Mouse (Mus musculus): ENCODE results near the gene Ryr3. TPM values are rescaled to one million over a fixed set of nuclear protein-coding genes. Genes with fewer than 3 reads are reported as not detected.

Gene Ryr3
- polyA plus RNA-seq, 1 experiment from 2014 or later = 2.1 TPM

DNA sequence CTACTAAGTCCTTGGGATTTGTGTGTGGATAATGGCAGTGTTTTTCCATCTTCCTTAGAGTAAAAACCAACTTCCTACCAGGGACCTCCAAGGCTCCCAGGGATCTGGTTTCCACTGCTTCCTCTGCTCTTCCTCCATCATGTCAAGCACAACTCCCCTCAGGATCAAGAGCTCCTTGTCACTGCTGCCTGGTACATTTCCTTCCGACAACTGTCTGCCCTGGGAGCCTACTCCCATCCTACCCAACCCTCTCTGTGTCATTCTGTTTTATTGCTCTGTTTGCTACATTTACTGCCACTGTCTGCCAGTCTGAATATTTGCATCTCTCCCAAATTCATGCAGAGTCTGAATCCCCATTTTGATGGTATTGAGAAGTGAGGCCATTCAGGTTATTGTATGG is 97.8 kb downstream of the Ryr3 start:
- 41% methylated on average over 1 of the region's 1 CpGs for WGBS
- Histone ChIP-seq H3K4me2 (replicated peaks; ENCODE audit: low read depth) (no peak overlapping the region), H3K27ac (replicated peaks) (no peak overlapping the region), H3K27me3 (ENCODE audit: control insufficient read depth, insufficient read depth, low read length) (no peaks in the 10 kb centered on the region), H3K4me1 (replicated peaks; ENCODE audit: control insufficient read depth, insufficient read depth) (no peaks in the 10 kb centered on the region), H3K36me3 (ENCODE audit: control insufficient read depth, insufficient read depth, low read length) (no peaks in the 10 kb centered on the region), H3K9ac (ENCODE audit: low read length) (no peak overlapping the region), H3K4me3 (ENCODE audit: low read depth, low read length) (no peak overlapping the region), H3K9me3 (ENCODE audit: control insufficient read depth, low read length) (no peaks in the 10 kb centered on the region)
- ATAC-seq (ENCODE audit: low FRiP score, low TSS enrichment) (no peak), DNase-seq (ENCODE audit: low spot score) (no peak)
- TF ChIP-seq CTCF (IDR thresholded peaks at IDR 0.05; ENCODE audit: low read depth) (no peak), EP300 (optimal IDR thresholded peaks at IDR 0.05) (no peak)

GRCm38 (mm10) chr2:113116788-113117187 is 100.1 kb downstream of the Ryr3 start:
- DNase-seq (ENCODE audit: low spot score) (no peak), ATAC-seq (ENCODE audit: low FRiP score, low TSS enrichment) (no peak)
- no peaks in the 10 kb centered on the region for H3K4me1 ChIP-seq (replicated peaks; ENCODE audit: control insufficient read depth, insufficient read depth)
- H3K9me3 ChIP-seq (ENCODE audit: control insufficient read depth, low read length) = no peaks in the 10 kb centered on the region
- no peak overlapping the region for H3K9ac ChIP-seq (ENCODE audit: low read length)
- H3K4me3 ChIP-seq (ENCODE audit: low read depth, low read length) = no peak overlapping the region
- TF ChIP-seq EP300 (optimal IDR thresholded peaks at IDR 0.05) = no peak
- TF ChIP-seq CTCF (IDR thresholded peaks at IDR 0.05; ENCODE audit: low read depth) = no peak
- WGBS = 98% methylated on average over 2 of the region's 2 CpGs
- no peak overlapping the region for H3K4me2 ChIP-seq (replicated peaks; ENCODE audit: low read depth)
- H3K27ac ChIP-seq (replicated peaks) = no peak overlapping the region
- no peaks in the 10 kb centered on the region for H3K36me3 ChIP-seq (ENCODE audit: control insufficient read depth, insufficient read depth, low read length)
- H3K27me3 ChIP-seq (ENCODE audit: control insufficient read depth, insufficient read depth, low read length) = no peaks in the 10 kb centered on the region

DNA sequence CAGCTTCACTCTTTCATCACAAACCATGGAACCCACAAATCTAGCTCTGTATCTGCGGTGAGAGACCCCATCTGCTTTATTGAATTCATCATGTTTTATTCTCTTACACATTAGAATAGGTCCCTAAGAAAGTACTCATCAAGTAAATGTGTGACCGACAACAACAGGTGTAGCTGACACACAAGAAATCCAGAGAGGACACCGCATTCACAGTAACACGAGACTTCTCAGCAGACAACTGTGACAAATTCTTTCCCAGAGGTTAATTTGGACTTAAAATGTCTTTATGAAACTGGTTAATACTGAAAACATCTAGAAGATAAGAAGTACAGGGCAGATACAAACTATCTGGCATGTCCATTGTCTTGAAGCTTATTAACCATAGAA is 101.0 kb downstream of the Ryr3 start:
- 90% methylated on average over 4 of the region's 4 CpGs for WGBS
- TF ChIP-seq EP300 (optimal IDR thresholded peaks at IDR 0.05) = no peak
- TF ChIP-seq CTCF (IDR thresholded peaks at IDR 0.05; ENCODE audit: low read depth) = no peak
- Histone ChIP-seq H3K4me1 (replicated peaks; ENCODE audit: control insufficient read depth, insufficient read depth) (no peaks in the 10 kb centered on the region), H3K9ac (ENCODE audit: low read length) (no peak overlapping the region), H3K27ac (replicated peaks) (no peak overlapping the region), H3K4me3 (ENCODE audit: low read depth, low read length) (no peak overlapping the region), H3K4me2 (replicated peaks; ENCODE audit: low read depth) (no peak overlapping the region), H3K36me3 (ENCODE audit: control insufficient read depth, insufficient read depth, low read length) (no peaks in the 10 kb centered on the region), H3K9me3 (ENCODE audit: control insufficient read depth, low read length) (no peaks in the 10 kb centered on the region), H3K27me3 (ENCODE audit: control insufficient read depth, insufficient read depth, low read length) (no peaks in the 10 kb centered on the region)
- DNase-seq (ENCODE audit: low spot score) = no peak
- no peak for ATAC-seq (ENCODE audit: low FRiP score, low TSS enrichment)

DNA sequence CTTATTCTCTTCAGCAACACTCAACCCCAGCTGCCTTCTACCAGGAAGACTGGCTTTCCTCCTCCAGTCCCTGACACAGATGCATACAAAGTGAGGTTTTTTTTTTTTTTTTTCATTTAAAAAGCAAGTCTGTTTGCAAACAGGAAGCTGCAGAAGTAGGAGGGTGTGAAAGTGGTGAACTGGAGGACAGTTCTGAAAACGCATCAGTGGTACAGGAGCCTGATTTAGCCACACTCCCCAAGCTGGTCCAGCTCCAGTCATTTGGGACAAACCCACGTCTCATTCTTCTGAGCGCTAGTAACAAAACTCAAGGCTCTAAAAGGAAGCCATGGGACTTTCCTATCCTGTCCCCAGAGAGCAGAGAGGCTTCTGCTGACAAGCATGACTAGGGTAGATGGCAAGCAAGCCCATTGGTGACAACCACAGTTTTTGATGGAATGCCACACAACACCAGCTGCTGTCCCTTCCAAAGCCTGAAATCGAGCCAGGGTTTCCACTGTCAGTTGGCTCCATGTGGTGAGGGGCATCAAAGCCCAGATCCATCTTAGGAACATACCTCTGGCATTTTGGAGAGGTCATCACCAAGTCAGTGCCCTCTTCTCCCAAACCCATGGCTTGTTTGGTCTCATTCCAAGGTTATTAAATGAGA is 101.5 kb downstream of the Ryr3 start:
- no peaks in the 10 kb centered on the region for H3K36me3 ChIP-seq (ENCODE audit: control insufficient read depth, insufficient read depth, low read length)
- H3K4me2 ChIP-seq (replicated peaks; ENCODE audit: low read depth) = no peak overlapping the region
- H3K9me3 ChIP-seq (ENCODE audit: control insufficient read depth, low read length) = no peaks in the 10 kb centered on the region
- 80% methylated on average over 4 of the region's 4 CpGs for WGBS
- DNase-seq (ENCODE audit: low spot score) (no peak), ATAC-seq (ENCODE audit: low FRiP score, low TSS enrichment) (no peak)
- H3K4me1 ChIP-seq (replicated peaks; ENCODE audit: control insufficient read depth, insufficient read depth) = no peaks in the 10 kb centered on the region
- no peaks in the 10 kb centered on the region for H3K27me3 ChIP-seq (ENCODE audit: control insufficient read depth, insufficient read depth, low read length)
- no peak overlapping the region for H3K4me3 ChIP-seq (ENCODE audit: low read depth, low read length)
- H3K27ac ChIP-seq (replicated peaks) = no peak overlapping the region
- H3K9ac ChIP-seq (ENCODE audit: low read length) = no peak overlapping the region
- TF ChIP-seq EP300 (optimal IDR thresholded peaks at IDR 0.05) (no peak), CTCF (IDR thresholded peaks at IDR 0.05; ENCODE audit: low read depth) (no peak)

DNA sequence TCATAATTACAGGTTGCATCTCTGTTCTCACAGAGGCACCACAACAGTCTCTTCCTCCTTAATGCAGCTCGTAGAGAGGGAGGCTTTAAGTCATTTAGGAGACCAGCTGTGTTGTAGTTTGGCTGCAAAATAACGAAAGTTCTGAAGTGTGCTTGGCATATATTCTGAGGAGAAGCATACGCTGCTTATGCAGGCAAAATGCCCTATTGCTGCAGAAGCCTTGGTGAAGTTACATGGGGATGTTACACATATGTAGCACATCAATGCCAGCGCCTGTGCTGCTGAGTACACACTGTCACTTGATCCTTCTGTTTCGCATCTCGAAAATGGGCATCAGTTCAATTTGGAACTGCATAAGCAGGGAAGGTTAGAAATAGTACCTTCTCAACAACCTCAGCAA is 112.3 kb downstream of the Ryr3 start:
- Histone ChIP-seq H3K9ac (ENCODE audit: low read length) (no peak overlapping the region), H3K9me3 (ENCODE audit: control insufficient read depth, low read length) (no peaks in the 10 kb centered on the region), H3K4me2 (replicated peaks; ENCODE audit: low read depth) (no peak overlapping the region), H3K4me1 (replicated peaks; ENCODE audit: control insufficient read depth, insufficient read depth) (no peaks in the 10 kb centered on the region), H3K36me3 (ENCODE audit: control insufficient read depth, insufficient read depth, low read length) (no peaks in the 10 kb centered on the region), H3K4me3 (ENCODE audit: low read depth, low read length) (no peak overlapping the region), H3K27ac (replicated peaks) (no peak overlapping the region), H3K27me3 (ENCODE audit: control insufficient read depth, insufficient read depth, low read length) (no peaks in the 10 kb centered on the region)
- TF ChIP-seq EP300 (optimal IDR thresholded peaks at IDR 0.05) (no peak), CTCF (IDR thresholded peaks at IDR 0.05; ENCODE audit: low read depth) (no peak)
- ATAC-seq (ENCODE audit: low FRiP score, low TSS enrichment) (no peak), DNase-seq (ENCODE audit: low spot score) (no peak)
- 63% methylated on average over 6 of the region's 6 CpGs for WGBS

DNA sequence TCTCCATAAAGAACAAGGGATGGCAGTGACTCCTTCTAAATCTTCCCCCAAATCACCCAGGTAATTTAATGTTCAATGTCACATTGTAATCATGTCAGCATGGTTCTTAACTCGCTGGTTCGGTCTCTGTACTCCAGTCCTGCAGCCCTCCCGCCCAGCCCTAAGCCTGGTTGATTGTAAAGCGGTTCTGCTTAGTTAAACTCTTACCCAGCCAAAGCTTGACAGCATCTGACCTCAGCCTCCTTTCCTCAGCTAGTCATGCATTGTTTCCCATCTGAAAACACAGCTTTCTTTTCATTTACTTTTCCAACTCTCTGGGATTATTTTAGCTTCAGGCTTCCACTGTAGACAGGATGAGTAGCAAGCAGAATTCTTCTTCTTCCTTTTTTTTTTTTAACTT is 121.7 kb downstream of the Ryr3 start:
- no peaks in the 10 kb centered on the region for H3K36me3 ChIP-seq (ENCODE audit: control insufficient read depth, insufficient read depth, low read length)
- ATAC-seq (ENCODE audit: low FRiP score, low TSS enrichment) (no peak), DNase-seq (ENCODE audit: low spot score) (no peak)
- H3K9me3 ChIP-seq (ENCODE audit: control insufficient read depth, low read length) = no peaks in the 10 kb centered on the region
- no peak overlapping the region for H3K4me2 ChIP-seq (replicated peaks; ENCODE audit: low read depth)
- no peaks in the 10 kb centered on the region for H3K27me3 ChIP-seq (ENCODE audit: control insufficient read depth, insufficient read depth, low read length)
- no peak overlapping the region for H3K27ac ChIP-seq (replicated peaks)
- no peak overlapping the region for H3K9ac ChIP-seq (ENCODE audit: low read length)
- WGBS = 67% methylated on average over 4 of the region's 4 CpGs
- H3K4me1 ChIP-seq (replicated peaks; ENCODE audit: control insufficient read depth, insufficient read depth) = no peaks in the 10 kb centered on the region
- H3K4me3 ChIP-seq (ENCODE audit: low read depth, low read length) = no peak overlapping the region
- TF ChIP-seq CTCF (IDR thresholded peaks at IDR 0.05; ENCODE audit: low read depth) (no peak), EP300 (optimal IDR thresholded peaks at IDR 0.05) (no peak)
